Mouse (Mus musculus) myocyte (in vitro differentiated cells): ENCODE measurements around the gene Npm1.

Experiments
- MAX ChIP-seq: IDR thresholded peaks from one replicate; pipeline ENCODE4 v1.6.1; 2011; ENCODE audit warnings: low read depth, mild to moderate bottlenecking, control low read depth
- MYOD1 ChIP-seq, 3 experiments: IDR thresholded peaks; one replicate each; pipeline ENCODE4 v1.6.1; 2011; ENCODE audit warnings: control low read depth in 2 of 3, low read depth in 2 of 3, mild to moderate bottlenecking in 2 of 3, moderate library complexity in 1 of 3; ENCODE audit not compliant: insufficient read length in 2 of 3, control insufficient read depth in 1 of 3
- POLR2A ChIP-seq: IDR thresholded peaks from one replicate; pipeline ENCODE4 v1.6.1; 2011; ENCODE audit warnings: low read depth, mild to moderate bottlenecking, control low read depth, moderate library complexity; ENCODE audit not compliant: insufficient read length
- REST ChIP-seq: IDR thresholded peaks from one replicate; pipeline ENCODE4 v1.6.1; 2011; ENCODE audit warnings: mild to moderate bottlenecking, control low read depth, moderate library complexity; ENCODE audit not compliant: insufficient read depth, insufficient read length
- TCF12 ChIP-seq: IDR thresholded peaks from one replicate; pipeline ENCODE4 v1.6.1; 2011; ENCODE audit warnings: mild to moderate bottlenecking, control low read depth; ENCODE audit not compliant: poor library complexity, insufficient read depth, severe bottlenecking

- TF ChIP-seq POLR2A: no peak
- TF ChIP-seq MAX: no peak
- TF ChIP-seq REST: no peak
- no peak for TF ChIP-seq MYOD1 (IDR thresholded peaks at IDR 0.05; ENCODE audit: control insufficient read depth in 1 of 3, insufficient read length in 2 of 3, low read depth in 2 of 3)
- no peak for TF ChIP-seq TCF12
Measured at GRCm38 (mm10) chr11:33103291-33103943, 59.6 kb downstream of the Npm1 start.
